Mouse (Mus musculus) testis, adult 2 months (tissue): ENCODE measurements at regions not wholly inside any gene's neighbourhood (a gene's known extent, or its start where the extent isn't known, plus 50 kb on each side); places are given as distances from the start of the nearest gene placed in this dataset.

Experiments
- CTCF ChIP-seq: fragments of 200-500 bp; IDR thresholded peaks from 2 replicates; pipeline ENCODE4 v1.5.1; 2012; ENCODE audit warnings: low read depth, mild to moderate bottlenecking, inconsistent platforms, low read length, moderate library complexity; ENCODE audit not compliant: control insufficient read depth, insufficient read depth, insufficient replicate concordance
- POLR2A ChIP-seq: fragments of 200-500 bp; IDR thresholded peaks from 2 replicates; pipeline ENCODE4 v1.6.1; 2012; ENCODE audit warnings: low read depth, mild to moderate bottlenecking, inconsistent platforms, low read length, moderate library complexity; ENCODE audit not compliant: control insufficient read depth

GRCm38 (mm10) chr6:75799993-75800392 lies 697.6 kb downstream of the Gm9008 start:
- TF ChIP-seq POLR2A (no peak), CTCF (no peak)
